Mouse (Mus musculus): ENCODE measurements around the gene Prl7c1. TPM values are rescaled to one million over a fixed set of nuclear protein-coding genes. Genes with fewer than 3 reads are reported as not detected.
"Not testable (repeated sequence)": the region's sequence is repeated elsewhere in the genome, so short reads cannot be mapped to it uniquely, and the experiment has no call there.

The Prl7c1 gene
- polyA plus RNA-seq (2016; fragmentation: Nextera tagmentation; extraction: Ambion mirVana): not detected in 2 replicates

DNA sequence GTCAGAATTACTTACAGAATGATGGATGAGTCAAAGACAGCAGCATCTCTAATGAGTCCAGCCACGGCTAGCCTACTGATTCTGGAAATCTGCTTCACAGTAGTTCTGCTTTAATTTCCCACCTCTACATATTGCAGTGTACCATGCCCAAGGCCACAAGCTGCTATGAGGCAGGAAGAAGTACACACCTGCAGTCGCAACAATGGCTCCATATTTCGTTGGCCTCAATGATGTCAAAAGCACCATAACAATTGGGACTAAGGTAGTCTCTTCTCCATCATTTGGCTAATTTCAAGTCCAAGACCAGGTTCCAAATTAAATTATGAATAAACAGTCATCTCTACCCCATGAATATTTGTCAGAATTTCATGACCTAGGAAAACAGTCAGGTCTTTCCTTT lies at the start of gene Prl7c1:
Gene Prl7c1, minus strand, starts transcription at position 101 of the 400 bp plus-strand sequence.
- not testable (repeated sequence) for H3K27ac ChIP-seq; H3K9me3 ChIP-seq; ATAC-seq (ENCODE audit: insufficient number of reproducible peaks, insufficient read depth, low FRiP score, low TSS enrichment, low read depth); H3K27me3 ChIP-seq; H3K4me2 ChIP-seq; H3K4me3 ChIP-seq (replicated peaks); H3K9ac ChIP-seq (replicated peaks); H3K4me1 ChIP-seq (replicated peaks); H3K36me3 ChIP-seq
- 78% methylated on average over 3 of the region's 3 CpGs for WGBS

DNA sequence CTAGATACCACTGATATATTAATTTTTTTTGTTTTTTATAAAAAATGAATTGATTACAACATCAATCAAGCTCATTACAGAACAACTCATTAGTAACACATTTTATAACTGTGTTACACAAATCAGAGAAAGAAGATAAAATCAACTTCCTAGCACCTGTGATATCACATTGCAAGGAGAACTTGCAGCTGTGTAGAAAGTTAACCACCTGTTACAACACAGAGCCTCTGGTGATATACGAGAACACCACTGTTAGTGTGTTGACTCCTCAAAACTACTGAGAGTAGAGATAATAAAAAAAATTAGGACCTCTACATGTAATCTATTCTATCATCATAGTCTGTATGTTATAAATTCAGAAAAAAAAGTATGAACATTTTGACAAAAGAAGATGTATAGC lies 22.2 kb upstream of the Prl7c1 start:
- H3K9me3 ChIP-seq: no peaks in the 10 kb centered on the region
- H3K9ac ChIP-seq (replicated peaks): no peak overlapping the region
- H3K4me2 ChIP-seq: no peak overlapping the region
- H3K4me3 ChIP-seq (replicated peaks): no peak overlapping the region
- H3K27ac ChIP-seq: no peak overlapping the region
- H3K4me1 ChIP-seq (replicated peaks): no peaks in the 10 kb centered on the region
- 79% methylated on average over 1 of the region's 1 CpGs for WGBS
- ATAC-seq (ENCODE audit: insufficient number of reproducible peaks, insufficient read depth, low FRiP score, low TSS enrichment, low read depth): no peak
- H3K27me3 ChIP-seq: no peaks in the 10 kb centered on the region
- no peaks in the 10 kb centered on the region for H3K36me3 ChIP-seq

GRCm38 (mm10) chr13:27801354-27801753 lies 20.8 kb upstream of the Prl7c1 start, which contains the start of gene Prl2a1:
Gene Prl2a1 (plus strand): TSS chr13:27801654.
- Histone ChIP-seq H3K4me2 (no peak within 1 kb of the TSS), H3K9ac (replicated peaks) (no peak within 1 kb of the TSS), H3K4me3 (replicated peaks) (no peak within 1 kb of the TSS), H3K27ac (no peak within 1 kb of the TSS), H3K36me3 (no peaks in the 10 kb centered on the region), H3K27me3 (no peaks in the 10 kb centered on the region), H3K9me3 (no peaks in the 10 kb centered on the region), H3K4me1 (replicated peaks) (no peaks in the 10 kb centered on the region)
- ATAC-seq (ENCODE audit: insufficient number of reproducible peaks, insufficient read depth, low FRiP score, low TSS enrichment, low read depth): no peak
- WGBS: 71% methylated on average over 1 of the region's 1 CpGs

DNA sequence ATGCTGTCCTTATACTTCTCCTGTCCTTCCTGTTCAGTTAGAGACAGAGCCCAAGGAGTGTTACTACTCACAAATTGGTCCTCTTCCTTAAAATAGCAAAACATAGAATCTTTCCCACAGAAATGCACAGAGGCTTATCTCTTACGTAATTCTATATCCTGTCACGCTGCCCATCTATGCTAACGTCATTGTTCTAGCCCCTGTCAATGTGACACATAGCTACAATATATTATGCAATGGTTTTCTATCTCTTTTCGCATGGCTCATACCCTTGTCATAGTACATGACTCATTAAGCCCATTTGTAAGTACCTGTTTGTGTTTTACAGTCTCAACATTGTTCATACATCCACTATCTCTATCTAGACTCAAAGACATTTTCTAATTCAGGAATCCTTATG lies 18.7 kb upstream of the Prl7c1 start:
- Histone ChIP-seq H3K27ac (no peak overlapping the region), H3K27me3 (no peaks in the 10 kb centered on the region), H3K4me2 (no peak overlapping the region), H3K36me3 (no peaks in the 10 kb centered on the region), H3K9ac (replicated peaks) (no peak overlapping the region), H3K4me1 (replicated peaks) (no peaks in the 10 kb centered on the region), H3K9me3 (no peaks in the 10 kb centered on the region), H3K4me3 (replicated peaks) (no peak overlapping the region)
- no peak for ATAC-seq (ENCODE audit: insufficient number of reproducible peaks, insufficient read depth, low FRiP score, low TSS enrichment, low read depth)
- WGBS: 84% methylated on average over 4 of the region's 4 CpGs

DNA sequence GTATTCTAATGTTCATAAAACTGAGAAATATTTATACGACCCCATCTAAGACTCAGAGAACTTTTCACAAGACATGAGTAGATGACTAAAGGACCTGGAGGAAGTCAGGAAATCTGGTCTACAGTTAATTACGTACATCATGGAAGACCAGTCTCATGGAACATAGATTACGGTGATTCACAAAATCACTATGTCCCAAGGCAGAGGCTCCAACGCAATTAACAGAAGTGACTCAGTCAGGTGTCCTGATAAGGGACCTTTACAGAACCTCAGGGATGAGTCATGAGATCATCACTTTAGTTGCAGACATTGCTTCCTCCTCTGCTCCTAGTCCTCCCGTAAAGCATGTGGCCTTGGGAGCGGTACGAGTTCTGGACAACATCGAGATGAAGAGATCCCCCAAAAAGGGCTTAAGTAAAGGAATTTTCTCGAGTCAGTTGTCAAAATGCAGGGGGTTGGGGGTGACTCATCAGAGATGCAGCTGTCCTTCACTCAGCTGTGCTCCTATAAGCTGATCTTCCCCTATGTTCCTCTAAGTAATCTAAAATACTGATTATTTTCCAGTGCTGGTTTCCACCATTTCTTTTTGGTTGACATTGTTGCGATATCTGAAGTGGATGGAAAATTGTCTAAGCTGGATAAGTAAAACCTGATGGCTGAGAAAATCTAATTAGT lies 46.0 kb downstream of the Prl7c1 start:
- Histone ChIP-seq H3K4me3 (replicated peaks) (no peak overlapping the region), H3K27ac (no peak overlapping the region), H3K9ac (replicated peaks) (no peak overlapping the region), H3K4me1 (replicated peaks) (no peaks in the 10 kb centered on the region), H3K27me3 (no peaks in the 10 kb centered on the region), H3K36me3 (no peaks in the 10 kb centered on the region), H3K9me3 (no peaks in the 10 kb centered on the region), H3K4me2 (no peak overlapping the region)
- 88% methylated on average over 10 of the region's 10 CpGs for WGBS
- ATAC-seq (ENCODE audit: insufficient number of reproducible peaks, insufficient read depth, low FRiP score, low TSS enrichment, low read depth): no peak

- WGBS: 82% methylated on average over 5 of the region's 5 CpGs
- H3K4me1 ChIP-seq (replicated peaks); H3K4me2 ChIP-seq; H3K27ac ChIP-seq; H3K36me3 ChIP-seq; ATAC-seq (ENCODE audit: insufficient number of reproducible peaks, insufficient read depth, low FRiP score, low TSS enrichment, low read depth); H3K27me3 ChIP-seq; H3K4me3 ChIP-seq (replicated peaks); H3K9ac ChIP-seq (replicated peaks); H3K9me3 ChIP-seq: not testable (repeated sequence)
Measured at GRCm38 (mm10) chr13:27730286-27730959, 50.2 kb downstream of the Prl7c1 start.

GRCm38 (mm10) chr13:27725057-27725456 lies 55.5 kb downstream of the Prl7c1 start:
- not testable (repeated sequence) for H3K4me3 ChIP-seq (replicated peaks); H3K36me3 ChIP-seq; H3K9ac ChIP-seq (replicated peaks); H3K4me1 ChIP-seq (replicated peaks); ATAC-seq (ENCODE audit: insufficient number of reproducible peaks, insufficient read depth, low FRiP score, low TSS enrichment, low read depth); H3K4me2 ChIP-seq; H3K9me3 ChIP-seq; H3K27me3 ChIP-seq; H3K27ac ChIP-seq
- WGBS: 81% methylated on average over 3 of the region's 3 CpGs

Other genes starting within 250 kb of the Prl7c1 start
- not detected in 2 replicates for gene Prl8a9, start 216.2 kb downstream of the Prl7c1 start, polyA plus RNA-seq (2016; fragmentation: Nextera tagmentation; extraction: Ambion mirVana)
- not detected in 2 replicates for gene Prl8a1, start 198.6 kb downstream of the Prl7c1 start, polyA plus RNA-seq (2016; fragmentation: Nextera tagmentation; extraction: Ambion mirVana)
- gene Prl7b1, start 170.2 kb downstream of the Prl7c1 start, polyA plus RNA-seq (2016; fragmentation: Nextera tagmentation; extraction: Ambion mirVana): not detected in 2 replicates
- not detected in 2 replicates for gene Prl7a1, start 138.3 kb downstream of the Prl7c1 start, polyA plus RNA-seq (2016; fragmentation: Nextera tagmentation; extraction: Ambion mirVana)
- gene Prl7a2, start 112.8 kb downstream of the Prl7c1 start, polyA plus RNA-seq (2016; fragmentation: Nextera tagmentation; extraction: Ambion mirVana): not detected in 2 replicates
- not detected in 2 replicates for gene Prl7d1, start 64.1 kb downstream of the Prl7c1 start, polyA plus RNA-seq (2016; fragmentation: Nextera tagmentation; extraction: Ambion mirVana)
- not detected in 2 replicates for gene Prl2a1, start 20.9 kb upstream of the Prl7c1 start, polyA plus RNA-seq (2016; fragmentation: Nextera tagmentation; extraction: Ambion mirVana)
- gene Prl2c1, start 68.5 kb upstream of the Prl7c1 start, polyA plus RNA-seq (2016; fragmentation: Nextera tagmentation; extraction: Ambion mirVana): not detected in 2 replicates
- not detected in 2 replicates for gene Prl4a1, start 235.4 kb upstream of the Prl7c1 start, polyA plus RNA-seq (2016; fragmentation: Nextera tagmentation; extraction: Ambion mirVana)

All from limb, embryonic 12.5 days (tissue).